Mouse (Mus musculus): ENCODE measurements around the gene Olfr155. TPM values are rescaled to one million over a fixed set of nuclear protein-coding genes. Genes with fewer than 3 reads are reported as not detected.

Olfr155 gene
- polyA plus RNA-seq, 2 experiments, result not detected

DNA sequence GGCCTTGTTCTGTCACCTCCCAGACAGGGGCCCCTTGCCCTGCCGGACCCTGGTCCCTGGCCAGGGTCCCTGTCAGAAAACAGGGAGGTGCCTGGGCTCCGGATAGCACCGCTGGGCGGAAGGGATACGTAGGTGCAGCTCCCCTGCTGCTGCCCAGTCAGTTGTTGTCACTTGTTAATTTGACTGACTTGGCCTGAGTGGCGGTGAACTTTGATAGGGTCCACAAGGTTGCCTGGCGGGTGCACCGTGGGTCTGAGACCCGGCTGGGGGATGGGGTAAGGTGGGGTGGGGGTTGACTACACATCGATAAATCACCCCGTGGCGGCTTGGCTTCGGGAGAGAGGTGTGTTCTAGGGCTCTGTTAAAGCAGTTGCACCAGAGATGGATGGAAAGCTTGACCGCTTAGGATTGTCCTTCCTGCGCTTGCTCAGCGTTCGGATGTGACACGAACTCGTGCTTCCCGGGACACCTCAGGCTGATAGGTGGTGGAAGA, 24.6 kb downstream of the Olfr155 start:
- peak overlapping the region; percentile 93 for H3K4me2 ChIP-seq (replicated peaks; ENCODE audit: low read depth, low read length, severe bottlenecking)
- H3K9ac ChIP-seq (ENCODE audit: low read depth, low read length, severe bottlenecking), result peak overlapping the region; percentile 75
- no peaks in the 10 kb centered on the region for H3K27me3 ChIP-seq (ENCODE audit: control insufficient read depth, insufficient read depth, low read length)
- H3K9me3 ChIP-seq (ENCODE audit: control insufficient read depth, low read length), result no peaks in the 10 kb centered on the region
- peak overlapping the region; percentile 89 for H3K4me3 ChIP-seq (replicated peaks; ENCODE audit: low read length)
- under 1% methylated on average over 20 of the region's 20 CpGs for WGBS
- peaks cover 19% of the 10 kb centered on the region; the same call in 1 of the 2 replicates for H3K4me1 ChIP-seq (ENCODE audit: control insufficient read depth, insufficient read depth, low read length)
- no peaks in the 10 kb centered on the region for H3K36me3 ChIP-seq (ENCODE audit: control insufficient read depth, insufficient read depth, low read length)
- H3K27ac ChIP-seq (replicated peaks; ENCODE audit: low read depth, low read length), result 0 out of 2 replicates have a peak overlapping the region, but pooled peaks have one; percentile 26
- no peak; the same call in 1 of the 2 replicates for ATAC-seq (ENCODE audit: low FRiP score, low read depth)
- no peak for TF ChIP-seq POLR2A (IDR thresholded peaks at IDR 0.05; ENCODE audit: borderline replicate concordance, extremely low read depth, insufficient read depth, insufficient read length)
- DNase-seq (ENCODE audit: low spot score), result no peak

DNA sequence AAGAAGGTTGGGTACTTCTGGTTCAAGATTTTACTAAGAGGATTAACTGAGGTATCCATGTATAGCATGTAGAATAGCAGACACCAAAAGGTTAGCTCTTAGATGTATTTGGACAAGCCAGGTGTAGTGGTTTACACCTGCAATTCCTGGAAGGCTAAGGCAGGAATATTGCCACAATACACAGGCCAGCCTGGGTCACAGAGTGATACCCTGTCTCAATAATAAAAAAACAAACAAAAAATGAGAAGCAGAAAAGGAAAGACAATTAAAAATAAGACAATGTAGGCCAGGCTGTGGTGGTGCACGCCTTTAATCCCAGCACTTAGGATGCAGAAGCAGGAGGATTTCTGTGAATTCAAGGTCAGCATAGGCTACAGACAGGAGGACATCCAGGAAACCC, 25.9 kb downstream of the Olfr155 start:
- Histone ChIP-seq H3K36me3 (ENCODE audit: control insufficient read depth, insufficient read depth, low read length) (no peaks in the 10 kb centered on the region), H3K4me2 (replicated peaks; ENCODE audit: low read depth, low read length, severe bottlenecking) (no peak overlapping the region), H3K9ac (ENCODE audit: low read depth, low read length, severe bottlenecking) (no peak overlapping the region), H3K4me1 (ENCODE audit: control insufficient read depth, insufficient read depth, low read length) (peaks cover 19% of the 10 kb centered on the region; the same call in 1 of the 2 replicates), H3K9me3 (ENCODE audit: control insufficient read depth, low read length) (no peaks in the 10 kb centered on the region), H3K4me3 (replicated peaks; ENCODE audit: low read length) (no peak overlapping the region), H3K27me3 (ENCODE audit: control insufficient read depth, insufficient read depth, low read length) (no peaks in the 10 kb centered on the region), H3K27ac (replicated peaks; ENCODE audit: low read depth, low read length) (no peak overlapping the region)
- DNase-seq (ENCODE audit: low spot score) (no peak), ATAC-seq (ENCODE audit: low FRiP score, low read depth) (no peak)
- TF ChIP-seq POLR2A (IDR thresholded peaks at IDR 0.05; ENCODE audit: borderline replicate concordance, extremely low read depth, insufficient read depth, insufficient read length), result no peak
- 91% methylated on average over 1 of the region's 1 CpGs for WGBS

DNA sequence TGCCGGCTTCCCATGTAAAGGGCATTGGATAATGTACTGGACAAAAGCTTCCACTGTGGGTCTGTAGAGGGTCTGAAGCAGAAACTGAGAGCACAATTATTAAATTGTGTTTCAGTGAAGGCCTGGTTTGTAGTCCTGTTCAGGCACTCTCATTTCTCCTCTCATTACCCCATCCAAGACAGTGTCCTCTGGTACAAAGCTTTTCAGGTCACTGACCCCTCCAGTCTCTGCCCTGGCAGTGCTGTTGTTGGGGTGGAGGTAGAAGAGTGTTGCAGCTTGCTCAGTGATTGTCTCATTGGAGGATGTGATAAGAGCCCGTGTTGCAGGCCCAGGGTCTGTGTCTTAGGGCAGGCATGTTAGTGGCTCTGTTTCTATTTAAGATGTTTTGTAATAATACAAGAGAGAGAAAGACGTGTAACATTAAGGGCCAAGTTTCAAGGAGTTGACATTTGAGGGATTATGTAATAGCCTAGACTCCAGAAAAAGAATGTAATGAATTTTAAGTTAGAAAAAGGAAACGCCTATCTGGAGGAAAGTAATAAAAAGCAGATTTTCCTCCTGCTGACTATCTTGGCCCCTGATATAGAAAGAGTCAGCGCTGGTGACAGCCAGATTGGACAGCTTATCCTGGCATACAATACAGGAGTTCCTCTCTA, 26.9 kb downstream of the Olfr155 start:
- Histone ChIP-seq H3K36me3 (ENCODE audit: control insufficient read depth, insufficient read depth, low read length) (no peaks in the 10 kb centered on the region), H3K9ac (ENCODE audit: low read depth, low read length, severe bottlenecking) (no peak overlapping the region), H3K4me3 (replicated peaks; ENCODE audit: low read length) (no peak overlapping the region), H3K27ac (replicated peaks; ENCODE audit: low read depth, low read length) (0 out of 2 replicates have a peak overlapping the region, but pooled peaks have one; percentile 33), H3K27me3 (ENCODE audit: control insufficient read depth, insufficient read depth, low read length) (no peaks in the 10 kb centered on the region), H3K9me3 (ENCODE audit: control insufficient read depth, low read length) (no peaks in the 10 kb centered on the region), H3K4me1 (ENCODE audit: control insufficient read depth, insufficient read depth, low read length) (peaks cover 19% of the 10 kb centered on the region; the same call in 1 of the 2 replicates), H3K4me2 (replicated peaks; ENCODE audit: low read depth, low read length, severe bottlenecking) (0 out of 2 replicates have a peak overlapping the region, but pooled peaks have one; percentile 21)
- TF ChIP-seq POLR2A (IDR thresholded peaks at IDR 0.05; ENCODE audit: borderline replicate concordance, extremely low read depth, insufficient read depth, insufficient read length), result no peak
- ATAC-seq (ENCODE audit: low FRiP score, low read depth) (no peak), DNase-seq (ENCODE audit: low spot score) (peak; percentile 49)
- WGBS, result 31% methylated on average over 5 of the region's 5 CpGs

- no peak for DNase-seq (ENCODE audit: low spot score)
- no peak overlapping the region for H3K4me3 ChIP-seq (replicated peaks; ENCODE audit: low read length)
- H3K4me1 ChIP-seq (ENCODE audit: control insufficient read depth, insufficient read depth, low read length), result peaks cover 28% of the 10 kb centered on the region
- no peak overlapping the region for H3K9ac ChIP-seq (ENCODE audit: low read depth, low read length, severe bottlenecking)
- H3K27ac ChIP-seq (replicated peaks; ENCODE audit: low read depth, low read length), result no peak overlapping the region
- no peak overlapping the region for H3K4me2 ChIP-seq (replicated peaks; ENCODE audit: low read depth, low read length, severe bottlenecking)
- H3K9me3 ChIP-seq (ENCODE audit: control insufficient read depth, low read length), result no peaks in the 10 kb centered on the region
- no peak for ATAC-seq (ENCODE audit: low FRiP score, low read depth)
- WGBS, result 72% methylated on average over 6 of the region's 6 CpGs
- no peak for TF ChIP-seq POLR2A (IDR thresholded peaks at IDR 0.05; ENCODE audit: borderline replicate concordance, extremely low read depth, insufficient read depth, insufficient read length)
- no peaks in the 10 kb centered on the region for H3K36me3 ChIP-seq (ENCODE audit: control insufficient read depth, insufficient read depth, low read length)
- no peaks in the 10 kb centered on the region for H3K27me3 ChIP-seq (ENCODE audit: control insufficient read depth, insufficient read depth, low read length)
Measured at GRCm38 (mm10) chr4:43879566-43879965, 28.2 kb downstream of the Olfr155 start.

GRCm38 (mm10) chr4:43884196-43884595, 32.8 kb downstream of the Olfr155 start:
- no peak for ATAC-seq (ENCODE audit: low FRiP score, low read depth)
- no peak for TF ChIP-seq POLR2A (IDR thresholded peaks at IDR 0.05; ENCODE audit: borderline replicate concordance, extremely low read depth, insufficient read depth, insufficient read length)
- H3K9ac ChIP-seq (ENCODE audit: low read depth, low read length, severe bottlenecking), result no peak overlapping the region
- H3K27me3 ChIP-seq (ENCODE audit: control insufficient read depth, insufficient read depth, low read length), result no peaks in the 10 kb centered on the region
- no peaks in the 10 kb centered on the region for H3K36me3 ChIP-seq (ENCODE audit: control insufficient read depth, insufficient read depth, low read length)
- no peak overlapping the region for H3K4me2 ChIP-seq (replicated peaks; ENCODE audit: low read depth, low read length, severe bottlenecking)
- H3K4me1 ChIP-seq (ENCODE audit: control insufficient read depth, insufficient read depth, low read length), result peaks cover 12% of the 10 kb centered on the region
- 29% methylated on average over 4 of the region's 4 CpGs for WGBS
- H3K4me3 ChIP-seq (replicated peaks; ENCODE audit: low read length), result no peak overlapping the region
- H3K27ac ChIP-seq (replicated peaks; ENCODE audit: low read depth, low read length), result no peak overlapping the region
- DNase-seq (ENCODE audit: low spot score), result no peak
- no peaks in the 10 kb centered on the region for H3K9me3 ChIP-seq (ENCODE audit: control insufficient read depth, low read length)

All from limb, embryonic 14.5 days (tissue).